Mouse (Mus musculus): ENCODE measurements at regions not wholly inside any gene's neighbourhood (a gene's known extent, or its start where the extent isn't known, plus 50 kb on each side); places are given as distances from the start of the nearest gene placed in this dataset.

GRCm38 (mm10) chrX:58445624-58446323, 423.3 kb downstream of the Zic3 start:
- Histone ChIP-seq H3K27ac (ENCODE audit: low read length) (no peak overlapping the region), H3K9ac (ENCODE audit: low read length) (no peak overlapping the region), H3K4me1 (ENCODE audit: control insufficient read depth, insufficient read depth, low read length) (no peaks in the 10 kb centered on the region), H3K36me3 (ENCODE audit: control insufficient read depth, insufficient read depth, low read length) (no peaks in the 10 kb centered on the region), H3K9me3 (replicated peaks; ENCODE audit: control insufficient read depth, low read length) (no peaks in the 10 kb centered on the region), H3K4me2 (ENCODE audit: low read depth, low read length) (no peak overlapping the region), H3K4me3 (replicated peaks; ENCODE audit: low read length) (no peak overlapping the region), H3K27me3 (ENCODE audit: control insufficient read depth, insufficient read depth, low read length) (no peaks in the 10 kb centered on the region)
- 67% methylated on average over 4 of the region's 4 CpGs for WGBS
- ATAC-seq (ENCODE audit: insufficient read depth, low FRiP score): no peak

- H3K36me3 ChIP-seq (ENCODE audit: control insufficient read depth, insufficient read depth, low read length): no peaks in the 10 kb centered on the region
- H3K4me3 ChIP-seq (replicated peaks; ENCODE audit: low read length): no peak overlapping the region
- ATAC-seq (ENCODE audit: insufficient read depth, low FRiP score): no peak
- 79% methylated on average over 6 of the region's 6 CpGs for WGBS
- H3K4me1 ChIP-seq (ENCODE audit: control insufficient read depth, insufficient read depth, low read length): no peaks in the 10 kb centered on the region
- no peaks in the 10 kb centered on the region for H3K27me3 ChIP-seq (ENCODE audit: control insufficient read depth, insufficient read depth, low read length)
- no peak overlapping the region for H3K27ac ChIP-seq (ENCODE audit: low read length)
- no peak overlapping the region for H3K9ac ChIP-seq (ENCODE audit: low read length)
- H3K9me3 ChIP-seq (replicated peaks; ENCODE audit: control insufficient read depth, low read length): no peaks in the 10 kb centered on the region
- no peak overlapping the region for H3K4me2 ChIP-seq (ENCODE audit: low read depth, low read length)
Observed at GRCm38 (mm10) chrX:58447605-58448004, 425.1 kb downstream of the Zic3 start.

- Histone ChIP-seq H3K9me3 (replicated peaks; ENCODE audit: control insufficient read depth, low read length) (no peaks in the 10 kb centered on the region), H3K27ac (ENCODE audit: low read length) (no peak overlapping the region), H3K27me3 (ENCODE audit: control insufficient read depth, insufficient read depth, low read length) (no peaks in the 10 kb centered on the region), H3K4me1 (ENCODE audit: control insufficient read depth, insufficient read depth, low read length) (no peaks in the 10 kb centered on the region), H3K4me3 (replicated peaks; ENCODE audit: low read length) (no peak overlapping the region), H3K4me2 (ENCODE audit: low read depth, low read length) (no peak overlapping the region), H3K36me3 (ENCODE audit: control insufficient read depth, insufficient read depth, low read length) (no peaks in the 10 kb centered on the region), H3K9ac (ENCODE audit: low read length) (no peak overlapping the region)
- ATAC-seq (ENCODE audit: insufficient read depth, low FRiP score): no peak
- WGBS: 72% methylated on average over 6 of the region's 6 CpGs
Observed at GRCm38 (mm10) chrX:58469683-58470082, 439.5 kb upstream of the 4930550L24Rik start.

- no peaks in the 10 kb centered on the region for H3K4me1 ChIP-seq (ENCODE audit: control insufficient read depth, insufficient read depth, low read length)
- no peaks in the 10 kb centered on the region for H3K9me3 ChIP-seq (replicated peaks; ENCODE audit: control insufficient read depth, low read length)
- no peaks in the 10 kb centered on the region for H3K27me3 ChIP-seq (ENCODE audit: control insufficient read depth, insufficient read depth, low read length)
- no peak overlapping the region for H3K9ac ChIP-seq (ENCODE audit: low read length)
- no peak overlapping the region for H3K27ac ChIP-seq (ENCODE audit: low read length)
- peak; percentile 56 for ATAC-seq (ENCODE audit: insufficient read depth, low FRiP score)
- 50% methylated on average over 1 of the region's 1 CpGs for WGBS
- H3K4me2 ChIP-seq (ENCODE audit: low read depth, low read length): no peak overlapping the region
- no peak overlapping the region for H3K4me3 ChIP-seq (replicated peaks; ENCODE audit: low read length)
- H3K36me3 ChIP-seq (ENCODE audit: control insufficient read depth, insufficient read depth, low read length): no peaks in the 10 kb centered on the region
Observed at GRCm38 (mm10) chrX:58470986-58471385, 438.2 kb upstream of the 4930550L24Rik start.

- Histone ChIP-seq H3K4me2 (ENCODE audit: low read depth, low read length) (no peak overlapping the region), H3K9me3 (replicated peaks; ENCODE audit: control insufficient read depth, low read length) (no peaks in the 10 kb centered on the region), H3K36me3 (ENCODE audit: control insufficient read depth, insufficient read depth, low read length) (no peaks in the 10 kb centered on the region), H3K27me3 (ENCODE audit: control insufficient read depth, insufficient read depth, low read length) (no peaks in the 10 kb centered on the region), H3K4me1 (ENCODE audit: control insufficient read depth, insufficient read depth, low read length) (no peaks in the 10 kb centered on the region), H3K27ac (ENCODE audit: low read length) (no peak overlapping the region), H3K9ac (ENCODE audit: low read length) (no peak overlapping the region), H3K4me3 (replicated peaks; ENCODE audit: low read length) (no peak overlapping the region)
- 4% methylated on average over 2 of the region's 2 CpGs for WGBS
- no peak for ATAC-seq (ENCODE audit: insufficient read depth, low FRiP score)
Observed at GRCm38 (mm10) chrX:58490861-58491260, 418.3 kb upstream of the 4930550L24Rik start.

GRCm38 (mm10) chrX:58503573-58503972, 405.6 kb upstream of the 4930550L24Rik start:
- no peak overlapping the region for H3K27ac ChIP-seq (ENCODE audit: low read length)
- H3K4me3 ChIP-seq (replicated peaks; ENCODE audit: low read length): no peak overlapping the region
- no peaks in the 10 kb centered on the region for H3K9me3 ChIP-seq (replicated peaks; ENCODE audit: control insufficient read depth, low read length)
- 45% methylated on average over 1 of the region's 1 CpGs for WGBS
- H3K36me3 ChIP-seq (ENCODE audit: control insufficient read depth, insufficient read depth, low read length): no peaks in the 10 kb centered on the region
- no peaks in the 10 kb centered on the region for H3K27me3 ChIP-seq (ENCODE audit: control insufficient read depth, insufficient read depth, low read length)
- H3K9ac ChIP-seq (ENCODE audit: low read length): no peak overlapping the region
- H3K4me1 ChIP-seq (ENCODE audit: control insufficient read depth, insufficient read depth, low read length): no peaks in the 10 kb centered on the region
- no peak for ATAC-seq (ENCODE audit: insufficient read depth, low FRiP score)
- H3K4me2 ChIP-seq (ENCODE audit: low read depth, low read length): no peak overlapping the region

- WGBS: 28% methylated on average over 5 of the region's 5 CpGs
- Histone ChIP-seq H3K27ac (ENCODE audit: low read length) (no peak overlapping the region), H3K9me3 (replicated peaks; ENCODE audit: control insufficient read depth, low read length) (no peaks in the 10 kb centered on the region), H3K9ac (ENCODE audit: low read length) (no peak overlapping the region), H3K4me3 (replicated peaks; ENCODE audit: low read length) (no peak overlapping the region), H3K27me3 (ENCODE audit: control insufficient read depth, insufficient read depth, low read length) (no peaks in the 10 kb centered on the region), H3K36me3 (ENCODE audit: control insufficient read depth, insufficient read depth, low read length) (no peaks in the 10 kb centered on the region), H3K4me2 (ENCODE audit: low read depth, low read length) (no peak overlapping the region), H3K4me1 (ENCODE audit: control insufficient read depth, insufficient read depth, low read length) (no peaks in the 10 kb centered on the region)
- no peak for ATAC-seq (ENCODE audit: insufficient read depth, low FRiP score)
Observed at GRCm38 (mm10) chrX:58514925-58515324, 394.2 kb upstream of the 4930550L24Rik start.
